Mouse (Mus musculus): Measurements from ENCODE around the gene Cd28. TPM values are rescaled to one million over a fixed set of nuclear protein-coding genes. Genes with fewer than 3 reads are reported as not detected.
A peak's percentile ranks its signal among the peaks of the same experiment; 100 is the strongest.

The Cd28 gene
- polyA plus RNA-seq, 1 experiment from 2014 or later, result 0.13 TPM

- 80% methylated on average over 3 of the region's 3 CpGs for WGBS
- TF ChIP-seq CTCF (IDR thresholded peaks at IDR 0.05; ENCODE audit: low read depth), result no peak
- Histone ChIP-seq H3K36me3 (ENCODE audit: control insufficient read depth, insufficient read depth) (no peaks in the 10 kb centered on the region), H3K4me1 (replicated peaks; ENCODE audit: control insufficient read depth, insufficient read depth, low read length) (peaks cover 3% of the 10 kb centered on the region; the same call in 1 of the 2 replicates), H3K4me2 (replicated peaks; ENCODE audit: low read depth) (no peak overlapping the region), H3K4me3 (ENCODE audit: low read depth, low read length) (no peak overlapping the region), H3K27me3 (replicated peaks; ENCODE audit: control insufficient read depth, insufficient read depth, low read length) (no peaks in the 10 kb centered on the region), H3K27ac (ENCODE audit: low read depth, low read length) (no peak overlapping the region), H3K9ac (ENCODE audit: low read depth, low read length) (no peak overlapping the region), H3K9me3 (ENCODE audit: control insufficient read depth) (no peaks in the 10 kb centered on the region)
- ATAC-seq, result no peak
These were observed 60.3 kb downstream of the Cd28 start for GRCm38 (mm10) chr1:60776906-60777305.

DNA sequence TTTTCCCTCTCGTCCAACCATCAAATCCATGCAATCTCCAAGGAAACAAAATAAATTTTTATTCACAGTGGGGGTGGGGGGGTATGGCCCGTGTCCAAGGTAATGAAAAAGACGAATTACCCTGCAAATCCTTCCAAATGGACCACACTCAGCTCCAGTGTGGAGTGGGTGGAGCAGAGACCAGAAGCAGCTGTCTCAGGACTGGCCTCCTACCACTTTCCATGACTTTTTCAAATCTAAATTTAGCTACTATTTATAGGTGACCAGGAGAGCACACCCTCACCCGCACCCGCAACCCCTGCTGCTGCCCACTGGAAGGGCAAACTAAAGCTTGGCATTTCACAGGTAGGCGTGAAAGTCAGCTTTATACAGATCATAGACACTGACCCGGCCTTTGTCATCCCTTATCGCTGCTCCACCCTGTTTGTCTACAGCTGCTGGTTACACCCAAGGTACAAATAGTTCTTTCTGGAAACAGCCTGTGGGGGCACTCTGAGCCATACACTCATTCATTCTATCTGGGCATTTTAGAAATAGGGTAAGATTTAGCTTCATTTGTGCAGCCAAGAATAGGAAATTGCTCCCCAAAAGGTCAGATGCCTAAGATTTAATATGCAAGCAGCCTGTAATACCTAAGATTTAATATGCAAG lies 62.0 kb downstream of the Cd28 start:
- 43% methylated on average over 8 of the region's 8 CpGs for WGBS
- Histone ChIP-seq H3K4me1 (replicated peaks; ENCODE audit: control insufficient read depth, insufficient read depth, low read length) (peaks cover 3% of the 10 kb centered on the region; the same call in 1 of the 2 replicates), H3K4me3 (ENCODE audit: low read depth, low read length) (no peak overlapping the region), H3K27me3 (replicated peaks; ENCODE audit: control insufficient read depth, insufficient read depth, low read length) (no peaks in the 10 kb centered on the region), H3K9me3 (ENCODE audit: control insufficient read depth) (no peaks in the 10 kb centered on the region), H3K27ac (ENCODE audit: low read depth, low read length) (no peak overlapping the region), H3K36me3 (ENCODE audit: control insufficient read depth, insufficient read depth) (no peaks in the 10 kb centered on the region), H3K4me2 (replicated peaks; ENCODE audit: low read depth) (no peak overlapping the region), H3K9ac (ENCODE audit: low read depth, low read length) (no peak overlapping the region)
- ATAC-seq, result peak; percentile 83
- TF ChIP-seq CTCF (IDR thresholded peaks at IDR 0.05; ENCODE audit: low read depth), result peak; percentile 52

- Histone ChIP-seq H3K27ac (ENCODE audit: low read depth, low read length) (peak overlapping the region; percentile 50), H3K4me3 (ENCODE audit: low read depth, low read length) (no peak overlapping the region), H3K4me1 (replicated peaks; ENCODE audit: control insufficient read depth, insufficient read depth, low read length) (peaks cover 3% of the 10 kb centered on the region; the same call in 1 of the 2 replicates), H3K9me3 (ENCODE audit: control insufficient read depth) (no peaks in the 10 kb centered on the region), H3K27me3 (replicated peaks; ENCODE audit: control insufficient read depth, insufficient read depth, low read length) (no peaks in the 10 kb centered on the region), H3K4me2 (replicated peaks; ENCODE audit: low read depth) (no peak overlapping the region), H3K9ac (ENCODE audit: low read depth, low read length) (no peak overlapping the region), H3K36me3 (ENCODE audit: control insufficient read depth, insufficient read depth) (no peaks in the 10 kb centered on the region)
- ATAC-seq, result no peak
- WGBS, result 84% methylated on average over 2 of the region's 2 CpGs
- no peak for TF ChIP-seq CTCF (IDR thresholded peaks at IDR 0.05; ENCODE audit: low read depth)
These were observed 62.6 kb downstream of the Cd28 start for GRCm38 (mm10) chr1:60779176-60779575.

- H3K4me1 ChIP-seq (replicated peaks; ENCODE audit: control insufficient read depth, insufficient read depth, low read length), result peaks cover 3% of the 10 kb centered on the region; the same call in 1 of the 2 replicates
- WGBS, result 82% methylated on average over 4 of the region's 4 CpGs
- TF ChIP-seq CTCF (IDR thresholded peaks at IDR 0.05; ENCODE audit: low read depth), result no peak
- no peak overlapping the region for H3K9ac ChIP-seq (ENCODE audit: low read depth, low read length)
- H3K4me3 ChIP-seq (ENCODE audit: low read depth, low read length), result no peak overlapping the region
- no peak overlapping the region for H3K27ac ChIP-seq (ENCODE audit: low read depth, low read length)
- no peak for ATAC-seq
- H3K36me3 ChIP-seq (ENCODE audit: control insufficient read depth, insufficient read depth), result no peaks in the 10 kb centered on the region
- H3K9me3 ChIP-seq (ENCODE audit: control insufficient read depth), result no peaks in the 10 kb centered on the region
- no peak overlapping the region for H3K4me2 ChIP-seq (replicated peaks; ENCODE audit: low read depth)
- no peaks in the 10 kb centered on the region for H3K27me3 ChIP-seq (replicated peaks; ENCODE audit: control insufficient read depth, insufficient read depth, low read length)
These were observed 65.1 kb downstream of the Cd28 start for GRCm38 (mm10) chr1:60781666-60782065.

DNA sequence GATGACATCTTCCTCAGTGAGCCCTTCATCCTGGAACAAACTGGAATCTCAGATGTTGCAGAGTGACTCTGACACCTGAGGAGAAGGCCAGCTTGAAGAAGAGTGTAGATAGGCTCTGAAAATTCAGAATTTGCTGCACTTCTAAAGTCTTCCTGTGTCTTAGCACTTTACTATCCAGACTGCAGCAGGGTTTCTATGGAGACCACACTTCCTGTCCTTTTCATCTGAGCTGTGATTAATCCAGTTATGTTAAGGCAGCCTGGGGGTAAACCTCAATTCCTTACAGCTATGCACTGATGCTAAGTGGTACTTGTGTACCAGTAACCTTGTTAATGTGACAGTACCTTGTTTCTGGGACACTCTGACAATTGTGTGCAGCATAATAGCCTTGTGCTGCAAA lies 77.1 kb downstream of the Cd28 start:
- Histone ChIP-seq H3K4me1 (replicated peaks; ENCODE audit: control insufficient read depth, insufficient read depth, low read length) (no peaks in the 10 kb centered on the region), H3K4me2 (replicated peaks; ENCODE audit: low read depth) (no peak overlapping the region), H3K9ac (ENCODE audit: low read depth, low read length) (no peak overlapping the region), H3K9me3 (ENCODE audit: control insufficient read depth) (no peaks in the 10 kb centered on the region), H3K27ac (ENCODE audit: low read depth, low read length) (no peak overlapping the region), H3K27me3 (replicated peaks; ENCODE audit: control insufficient read depth, insufficient read depth, low read length) (no peaks in the 10 kb centered on the region), H3K36me3 (ENCODE audit: control insufficient read depth, insufficient read depth) (no peaks in the 10 kb centered on the region), H3K4me3 (ENCODE audit: low read depth, low read length) (no peak overlapping the region)
- no peak for TF ChIP-seq CTCF (IDR thresholded peaks at IDR 0.05; ENCODE audit: low read depth)
- no peak for ATAC-seq

DNA sequence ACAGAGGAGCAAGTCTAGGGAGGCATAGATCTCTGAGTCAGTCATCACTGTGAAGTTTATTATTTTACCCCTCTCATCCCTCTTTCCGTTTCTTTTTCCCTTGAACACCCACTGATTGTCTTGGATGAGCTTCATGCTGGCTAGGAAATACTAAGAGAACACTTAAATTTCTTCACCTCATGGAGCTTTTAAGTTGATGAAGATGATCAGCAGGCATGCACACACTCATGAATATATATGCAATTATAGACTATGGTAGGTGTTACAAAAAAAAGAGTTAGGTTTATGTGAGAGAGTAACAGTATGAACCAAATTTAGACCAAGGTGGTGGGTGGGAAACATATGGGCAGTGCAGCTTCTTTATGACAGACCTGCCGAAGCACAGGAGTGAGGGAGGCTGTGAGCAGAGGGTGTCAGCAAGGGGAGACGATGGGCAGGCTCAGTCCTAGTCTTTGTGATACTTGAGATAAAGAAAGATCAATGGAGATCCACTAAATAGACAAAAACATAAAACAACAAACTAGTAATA lies 79.1 kb downstream of the Cd28 start:
- no peak overlapping the region for H3K4me2 ChIP-seq (replicated peaks; ENCODE audit: low read depth)
- no peaks in the 10 kb centered on the region for H3K9me3 ChIP-seq (ENCODE audit: control insufficient read depth)
- H3K4me1 ChIP-seq (replicated peaks; ENCODE audit: control insufficient read depth, insufficient read depth, low read length), result no peaks in the 10 kb centered on the region
- no peaks in the 10 kb centered on the region for H3K36me3 ChIP-seq (ENCODE audit: control insufficient read depth, insufficient read depth)
- no peak overlapping the region for H3K4me3 ChIP-seq (ENCODE audit: low read depth, low read length)
- no peaks in the 10 kb centered on the region for H3K27me3 ChIP-seq (replicated peaks; ENCODE audit: control insufficient read depth, insufficient read depth, low read length)
- no peak for TF ChIP-seq CTCF (IDR thresholded peaks at IDR 0.05; ENCODE audit: low read depth)
- H3K27ac ChIP-seq (ENCODE audit: low read depth, low read length), result no peak overlapping the region
- 72% methylated on average over 3 of the region's 3 CpGs for WGBS
- H3K9ac ChIP-seq (ENCODE audit: low read depth, low read length), result no peak overlapping the region
- no peak for ATAC-seq

All from intestine, postnatal 0 days (tissue).